Mouse (Mus musculus) liver, embryonic 15.5 days (tissue): ENCODE data around the gene Ccr1l1. TPM values are rescaled to one million over a fixed set of nuclear protein-coding genes. Genes with fewer than 3 reads are reported as not detected.

ENCODE experiments used
- ATAC-seq: fragments of 200-750 bp; cut with Nextera tagmentation; 2 replicates; pipeline ENCODE4 v1.8.0; 2017; ENCODE audit warnings: moderate number of reproducible peaks, mild to moderate bottlenecking, moderate library complexity; ENCODE audit not compliant: insufficient read depth
- H3K27ac ChIP-seq: fragments of 300-500 bp; sonication (generic); replicated peaks from 2 replicates; pipeline ENCODE4 v1.5.1; 2015; ENCODE audit warnings: mild to moderate bottlenecking, inconsistent platforms
- H3K27me3 ChIP-seq: fragments of 300-500 bp; sonication (generic); 2 replicates; pipeline ENCODE4 v1.6.1; 2015; ENCODE audit warnings: mild to moderate bottlenecking, inconsistent platforms
- H3K36me3 ChIP-seq: fragments of 300-500 bp; sonication (generic); replicated peaks from 2 replicates; pipeline ENCODE4 v1.6.1; 2015; ENCODE audit warnings: moderate library complexity, mild to moderate bottlenecking, inconsistent platforms
- H3K4me1 ChIP-seq: fragments of 300-500 bp; sonication (generic); replicated peaks from 2 replicates; pipeline ENCODE4 v1.6.1; 2015; ENCODE audit warnings: inconsistent platforms
- H3K4me2 ChIP-seq: fragments of 300-500 bp; sonication (generic); 2 replicates; pipeline ENCODE4 v1.6.1; 2015; ENCODE audit warnings: moderate library complexity, mild to moderate bottlenecking, inconsistent platforms
- H3K4me3 ChIP-seq: fragments of 300-500 bp; sonication (generic); replicated peaks from 2 replicates; pipeline ENCODE4 v1.5.1; 2015; ENCODE audit warnings: mild to moderate bottlenecking, inconsistent platforms
- H3K9ac ChIP-seq: fragments of 300-500 bp; sonication (generic); 2 replicates; pipeline ENCODE4 v1.6.1; 2015; ENCODE audit warnings: moderate library complexity, mild to moderate bottlenecking, inconsistent platforms
- H3K9me3 ChIP-seq: fragments of 300-500 bp; sonication (generic); replicated peaks from 2 replicates; pipeline ENCODE4 v1.6.1; 2016; ENCODE audit warnings: inconsistent platforms
- WGBS: fragments of 180-500 bp; shearing (Covaris S2); methylation state at CpG from one replicate; pipeline ENCODE4 v1.1.7; 2015; ENCODE audit warnings: mixed read lengths; ENCODE audit not compliant: insufficient replicate concordance; 5-methylcytosine and 5-hydroxymethylcytosine counted together
- polyA plus RNA-seq: library from polyadenylated mRNA; unstranded; fragments of >200 nt; fragmentation: Nextera tagmentation; extraction: Ambion mirVana; gene quantifications from 2 replicates; pipeline ENCODE4 v1.2.1, GENCODE M21; 2015

The Ccr1l1 gene
- polyA plus RNA-seq, 1 experiment from 2014 or later = not detected

GRCm38 (mm10) chr9:123957911-123958413, 20.2 kb downstream of the Ccr1l1 start:
- Histone ChIP-seq H3K27ac (peak overlapping the region; percentile 90), H3K27me3 (no peaks in the 10 kb centered on the region)

GRCm38 (mm10) chr9:123956892-123957291, 21.3 kb downstream of the Ccr1l1 start:
- no peak for ATAC-seq
- no peaks in the 10 kb centered on the region for H3K9me3 ChIP-seq
- no peak overlapping the region for H3K4me3 ChIP-seq
- H3K36me3 ChIP-seq = no peaks in the 10 kb centered on the region
- no peak overlapping the region for H3K27ac ChIP-seq
- 77% methylated on average over 1 of the region's 1 CpGs for WGBS
- H3K4me1 ChIP-seq = peaks cover 29% of the 10 kb centered on the region
- H3K4me2 ChIP-seq = no peak overlapping the region
- no peak overlapping the region for H3K9ac ChIP-seq
- no peaks in the 10 kb centered on the region for H3K27me3 ChIP-seq

More at GRCm38 (mm10) chr9:123957911-123958413, 20.2 kb downstream of the Ccr1l1 start:
- H3K9ac ChIP-seq = no peak overlapping the region
- H3K4me2 ChIP-seq = peak overlapping the region; percentile 27
- 15% methylated on average over 3 of the region's 3 CpGs for WGBS
- no peaks in the 10 kb centered on the region for H3K36me3 ChIP-seq
- H3K4me3 ChIP-seq = no peak overlapping the region
- peak; percentile 97 for ATAC-seq
- no peaks in the 10 kb centered on the region for H3K9me3 ChIP-seq
- H3K4me1 ChIP-seq = peaks cover 29% of the 10 kb centered on the region

- Histone ChIP-seq H3K4me3 (no peak overlapping the region), H3K27ac (no peak overlapping the region), H3K36me3 (no peaks in the 10 kb centered on the region), H3K9ac (no peak overlapping the region), H3K4me1 (peaks cover 16% of the 10 kb centered on the region), H3K27me3 (no peaks in the 10 kb centered on the region), H3K4me2 (no peak overlapping the region), H3K9me3 (no peaks in the 10 kb centered on the region)
- WGBS = 48% methylated on average over 2 of the region's 2 CpGs
- no peak for ATAC-seq
Measured at GRCm38 (mm10) chr9:123953551-123953950, 24.7 kb downstream of the Ccr1l1 start.

- 33% methylated on average over 1 of the region's 1 CpGs for WGBS
- H3K9ac ChIP-seq = no peak overlapping the region
- no peak for ATAC-seq
- H3K36me3 ChIP-seq = no peaks in the 10 kb centered on the region
- 0 out of 2 replicates have a peak, but pooled peaks cover 3% of the 10 kb centered on the region for H3K4me1 ChIP-seq
- H3K27me3 ChIP-seq = no peaks in the 10 kb centered on the region
- no peaks in the 10 kb centered on the region for H3K9me3 ChIP-seq
- H3K27ac ChIP-seq = no peak overlapping the region
- H3K4me2 ChIP-seq = no peak overlapping the region
- no peak overlapping the region for H3K4me3 ChIP-seq
Measured at GRCm38 (mm10) chr9:123951176-123951575, 27.0 kb downstream of the Ccr1l1 start.

- Histone ChIP-seq H3K27me3 (no peaks in the 10 kb centered on the region), H3K9me3 (no peaks in the 10 kb centered on the region), H3K4me1 (0 out of 2 replicates have a peak, but pooled peaks cover 3% of the 10 kb centered on the region), H3K9ac (no peak overlapping the region), H3K36me3 (no peaks in the 10 kb centered on the region), H3K4me3 (no peak overlapping the region), H3K4me2 (no peak overlapping the region), H3K27ac (no peak overlapping the region)
- 57% methylated on average over 2 of the region's 2 CpGs for WGBS
- no peak for ATAC-seq
Measured at GRCm38 (mm10) chr9:123949432-123949831, 28.8 kb downstream of the Ccr1l1 start.

- H3K9me3 ChIP-seq = no peaks in the 10 kb centered on the region
- no peak overlapping the region for H3K4me3 ChIP-seq
- H3K4me1 ChIP-seq = 0 out of 2 replicates have a peak, but pooled peaks cover 3% of the 10 kb centered on the region
- H3K9ac ChIP-seq = no peak overlapping the region
- no peaks in the 10 kb centered on the region for H3K27me3 ChIP-seq
- H3K4me2 ChIP-seq = no peak overlapping the region
- WGBS = 20% methylated on average over 1 of the region's 1 CpGs
- ATAC-seq = no peak
- H3K36me3 ChIP-seq = no peaks in the 10 kb centered on the region
- H3K27ac ChIP-seq = no peak overlapping the region
Measured at GRCm38 (mm10) chr9:123947815-123948214, 30.4 kb downstream of the Ccr1l1 start.

GRCm38 (mm10) chr9:123942025-123942424, 36.2 kb downstream of the Ccr1l1 start:
- Histone ChIP-seq H3K4me1 (peaks cover 9% of the 10 kb centered on the region; the same call in 1 of the 2 replicates), H3K27ac (peak overlapping the region; percentile 45; the same call in 1 of the 2 replicates), H3K9me3 (no peaks in the 10 kb centered on the region), H3K9ac (no peak overlapping the region), H3K27me3 (no peaks in the 10 kb centered on the region), H3K36me3 (no peaks in the 10 kb centered on the region), H3K4me2 (no peak overlapping the region), H3K4me3 (no peak overlapping the region)
- WGBS = 56% methylated on average over 3 of the region's 3 CpGs
- no peak for ATAC-seq

- Histone ChIP-seq H3K36me3 (no peaks in the 10 kb centered on the region), H3K4me2 (no peak overlapping the region), H3K4me1 (peaks cover 11% of the 10 kb centered on the region; the same call in 1 of the 2 replicates), H3K9ac (no peak overlapping the region), H3K27me3 (no peaks in the 10 kb centered on the region), H3K27ac (peak overlapping the region; percentile 63), H3K9me3 (no peaks in the 10 kb centered on the region), H3K4me3 (no peak overlapping the region)
- WGBS = 28% methylated on average over 2 of the region's 2 CpGs
- ATAC-seq = peak; percentile 28; the same call in 1 of the 2 replicates
Measured at GRCm38 (mm10) chr9:123941316-123941715, 36.9 kb downstream of the Ccr1l1 start.

GRCm38 (mm10) chr9:123940628-123941027, 37.6 kb downstream of the Ccr1l1 start:
- no peak overlapping the region for H3K4me2 ChIP-seq
- no peaks in the 10 kb centered on the region for H3K36me3 ChIP-seq
- H3K9me3 ChIP-seq = no peaks in the 10 kb centered on the region
- H3K9ac ChIP-seq = no peak overlapping the region
- no peaks in the 10 kb centered on the region for H3K27me3 ChIP-seq
- ATAC-seq = no peak
- no peak overlapping the region for H3K4me3 ChIP-seq
- peaks cover 11% of the 10 kb centered on the region; the same call in 1 of the 2 replicates for H3K4me1 ChIP-seq
- H3K27ac ChIP-seq = peak overlapping the region; percentile 63

- no peak for ATAC-seq
- no peak overlapping the region for H3K4me3 ChIP-seq
- H3K9ac ChIP-seq = no peak overlapping the region
- peaks cover 11% of the 10 kb centered on the region; the same call in 1 of the 2 replicates for H3K4me1 ChIP-seq
- WGBS = 30% methylated on average over 1 of the region's 1 CpGs
- H3K36me3 ChIP-seq = no peaks in the 10 kb centered on the region
- no peaks in the 10 kb centered on the region for H3K9me3 ChIP-seq
- no peaks in the 10 kb centered on the region for H3K27me3 ChIP-seq
- no peak overlapping the region for H3K4me2 ChIP-seq
- no peak overlapping the region for H3K27ac ChIP-seq
Measured at GRCm38 (mm10) chr9:123940168-123940567, 38.0 kb downstream of the Ccr1l1 start.

- Histone ChIP-seq H3K27ac (0 out of 2 replicates have a peak overlapping the region, but pooled peaks have one; percentile 10), H3K27me3 (no peaks in the 10 kb centered on the region), H3K9ac (no peak overlapping the region), H3K4me2 (no peak overlapping the region), H3K4me3 (no peak overlapping the region), H3K36me3 (no peaks in the 10 kb centered on the region), H3K4me1 (peaks cover 11% of the 10 kb centered on the region), H3K9me3 (no peaks in the 10 kb centered on the region)
- WGBS = 62% methylated on average over 2 of the region's 2 CpGs
- no peak for ATAC-seq
Measured at GRCm38 (mm10) chr9:123937989-123938388, 40.2 kb downstream of the Ccr1l1 start.
